Mouse (Mus musculus) erythroblast, embryonic 14.5 days (primary cell): Measurements from ENCODE around the gene Mylk3.

ENCODE experiments used
- GATA1 ChIP-seq: IDR thresholded peaks from 2 replicates; pipeline ENCODE4 v1.6.1; 2012; ENCODE audit warnings: low read length, inconsistent platforms, mixed read lengths
- TAL1 ChIP-seq: IDR thresholded peaks from 3 replicates; pipeline ENCODE4 v1.6.1; 2012; ENCODE audit warnings: low read length, inconsistent platforms, mixed read lengths

DNA sequence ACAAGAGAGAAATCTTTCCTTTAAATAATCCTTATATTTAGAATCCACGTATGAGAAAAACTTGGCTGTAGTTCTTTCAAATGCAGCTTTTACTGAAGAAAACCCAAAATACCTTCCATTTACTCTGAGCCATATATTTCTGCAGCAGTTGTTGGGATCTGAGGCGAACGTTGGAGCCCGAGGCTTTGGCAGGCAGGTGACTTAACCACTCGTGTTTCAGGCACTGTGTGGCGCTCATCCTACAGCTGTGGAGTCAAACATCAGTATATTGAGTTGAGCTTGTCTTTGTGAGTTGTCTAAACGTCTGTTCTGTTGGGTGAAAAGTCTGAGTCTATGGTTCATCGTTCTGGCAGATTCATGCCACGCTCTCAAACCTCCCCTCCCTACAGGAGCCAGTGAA lies 59.1 kb downstream of the Mylk3 start:
- TF ChIP-seq GATA1 (no peak), TAL1 (no peak)
